Mouse (Mus musculus) spleen, adult 2 months (tissue): ENCODE results near the gene H2-Ab1.

Experiments
- CTCF ChIP-seq: fragments of 200-500 bp; IDR thresholded peaks from 2 replicates; pipeline ENCODE4 v1.5.1; 2011; ENCODE audit warnings: mild to moderate bottlenecking, inconsistent platforms; ENCODE audit not compliant: insufficient read depth, insufficient read length, insufficient replicate concordance; ENCODE audit errors: extremely low read depth
- POLR2A ChIP-seq: fragments of 200-500 bp; IDR thresholded peaks from 2 replicates; pipeline ENCODE4 v1.6.1; 2011; ENCODE audit warnings: low read depth, low read length, inconsistent platforms

DNA sequence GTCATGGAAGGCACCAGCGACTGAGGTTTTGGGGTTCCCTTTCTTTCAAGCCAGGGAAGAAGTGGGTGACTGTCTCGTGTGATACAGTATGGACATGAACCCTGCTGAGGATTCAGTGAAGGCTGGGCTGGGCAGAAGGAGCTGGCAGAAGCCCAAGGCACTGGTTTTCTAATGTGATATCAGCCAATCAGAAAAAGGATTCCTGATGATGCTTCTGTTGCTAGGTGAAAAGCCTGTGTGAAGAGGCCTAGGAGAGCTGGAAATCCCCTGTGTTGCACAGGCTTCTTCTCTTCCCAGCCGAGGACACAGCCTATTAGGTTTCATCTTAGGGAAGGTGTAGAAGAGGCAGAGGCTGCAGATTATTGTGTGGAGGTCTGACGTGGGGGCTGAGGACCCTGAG lies 4.0 kb downstream of the H2-Ab1 start:
- TF ChIP-seq CTCF (no peak), POLR2A (peak; percentile 77)
